ENCODE assay signal across 24 mouse cellular contexts in the genomic region with DNA sequence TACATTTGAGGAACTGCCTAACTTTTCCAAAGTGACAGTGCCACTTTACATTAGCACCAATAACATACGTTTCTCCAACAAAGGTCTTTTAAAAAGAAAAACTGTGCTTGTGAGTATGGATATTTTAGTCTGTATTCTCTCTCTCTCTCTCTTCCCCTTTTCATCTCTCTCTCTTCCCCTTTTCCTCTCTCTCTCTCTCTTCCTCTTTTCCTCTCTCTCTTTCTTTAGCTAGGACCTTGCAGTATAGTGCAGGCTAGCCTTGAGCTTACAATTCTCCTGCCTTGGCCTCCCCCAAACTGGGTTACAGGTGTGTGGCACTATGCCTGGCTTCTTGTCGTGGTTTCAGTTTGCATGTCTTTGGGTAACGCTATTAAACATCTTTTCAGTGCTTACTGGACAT. TPM values are rescaled to one million over a fixed set of nuclear protein-coding genes. Genes with fewer than 3 reads are reported as not detected.
DNase-seq lines count a peak whose midpoint lies in the region; ATAC-seq and TF ChIP-seq lines count a peak whose summit lies in the region.
"Had no signal": no experiment of that assay in that cellular context is flagged by ENCODE, and none has a peak within 500 bp of the region (broad histone marks: within the 10 kb centered on the region; RNA-seq: fewer than 3 reads in every experiment).

No protein-coding gene starts in this region.

- H3K36me3 ChIP-seq in CH12.LX (replicated peaks in 1 of 2; ENCODE audit: control insufficient read depth in 1 of 2, insufficient read depth in 1 of 2, low read length in 1 of 2): no peaks in the 10 kb centered on the region
- H3K36me3 ChIP-seq in forebrain, embryonic 13.5 days (ENCODE audit: poor library complexity, severe bottlenecking): no peaks in the 10 kb centered on the region
- H3K36me3 ChIP-seq: embryonic facial prominence, embryonic 10.5 days; embryonic facial prominence, embryonic 12.5 days had no signal

- H3K9me3 ChIP-seq in CH12.LX (replicated peaks; ENCODE audit: low read length): no peaks in the 10 kb centered on the region
- H3K9me3 ChIP-seq in forebrain, embryonic 13.5 days (replicated peaks): no peaks in the 10 kb centered on the region
- H3K9me3 ChIP-seq: embryonic facial prominence, embryonic 10.5 days; embryonic facial prominence, embryonic 12.5 days had no signal

- peak; percentile 44 for DNase-seq in A20 (ENCODE audit: low read depth, low spot score)
- DNase-seq in CH12.LX (ENCODE audit: extremely low read depth): peak; percentile 51
- DNase-seq in heart, postnatal 14 days: no peak
- no peak for DNase-seq in right cerebral cortex, adult 2 months (ENCODE audit: low spot score in 2 of 2)
- DNase-seq: adrenal gland, adult 8-10 months; adrenal gland, postnatal 14 days; adrenal gland, postnatal 36 days; B cell, adult 2 months; cerebellum, adult 11 months; cerebellum, adult 18-20 months; cerebellum, adult 8-10 months; cerebellum, adult 9-11 months; cerebellum, postnatal 14 days; cerebellum, postnatal 36 days had no signal

- no peaks in the 10 kb centered on the region for H3K27me3 ChIP-seq in CH12.LX (replicated peaks)
- H3K27me3 ChIP-seq in forebrain, embryonic 13.5 days: no peaks in the 10 kb centered on the region

- no peak for TF ChIP-seq RAD21 in CH12.LX (IDR thresholded peaks at IDR 0.05; ENCODE audit: low read depth, low read length)

- dilution Hi-C loops in CH12.LX (cut with MboI; ENCODE audit: extremely low pct_ligation_motif_present, extremely low pct_unique_long_range_greater_than_20kb, low sequenced_read_pairs): no loop called here

- no peak overlapping the region for H3K4me2 ChIP-seq in CH12.LX (ENCODE audit: insufficient read depth, low read depth, poor library complexity, severe bottlenecking)
- no peak overlapping the region for H3K4me2 ChIP-seq in forebrain, embryonic 13.5 days
- H3K4me2 ChIP-seq: embryonic facial prominence, embryonic 12.5 days had no signal

- H3K4me3 ChIP-seq in CH12.LX (replicated peaks in 1 of 3; ENCODE audit: low read depth in 2 of 3, low read length in 2 of 3, poor library complexity in 1 of 3): no peak overlapping the region
- H3K4me3 ChIP-seq in forebrain, embryonic 13.5 days: no peak overlapping the region
- H3K4me3 ChIP-seq: embryonic facial prominence, embryonic 10.5 days; embryonic facial prominence, embryonic 12.5 days had no signal

- intact Hi-C loops in heart, postnatal 14 days (cut with DNase I): no loop called here

- H3K4me1 ChIP-seq in CH12.LX (ENCODE audit: control insufficient read depth in 1 of 2, insufficient read depth in 2 of 2): peaks cover 0 to 25% of the 10 kb centered on the region in 2 experiments; a peak in 3 of 4 replicates
- peaks cover 5% of the 10 kb centered on the region; the same call in 1 of the 2 replicates for H3K4me1 ChIP-seq in forebrain, embryonic 13.5 days
- H3K4me1 ChIP-seq: embryonic facial prominence, embryonic 10.5 days; embryonic facial prominence, embryonic 12.5 days had no signal

- 0 out of 2 replicates have a peak, but pooled peaks have one; percentile 32 for ATAC-seq in common myeloid progenitor, adult 5-6 weeks (replicated peaks; ENCODE audit: low read depth, poor library complexity, severe bottlenecking)
- peak; percentile 50 for ATAC-seq in megakaryocyte progenitor cell, adult 5-6 weeks (replicated peaks; ENCODE audit: poor library complexity)
- ATAC-seq in forebrain, embryonic 13.5 days: no peak
- ATAC-seq: activated CD4-positive, CD25-positive, alpha-beta regulatory T cell, adult 4 months; CD4-positive, CD25-positive, alpha-beta regulatory T cell, adult 4 months; forebrain, embryonic 14.5 days; forebrain, embryonic 16.5 days; Patski had no signal

- peak; percentile 94 for TF ChIP-seq EP300 in CH12.LX (IDR thresholded peaks at IDR 0.05; ENCODE audit: low read length)

- H3K9ac ChIP-seq in CH12.LX (ENCODE audit: insufficient read depth, low read depth): no peak overlapping the region
- H3K9ac ChIP-seq in forebrain, embryonic 13.5 days: no peak overlapping the region
- H3K9ac ChIP-seq: embryonic facial prominence, embryonic 12.5 days had no signal

- no peak for TF ChIP-seq POLR2A in CH12.LX (IDR thresholded peaks at IDR 0.05; ENCODE audit: low read depth, low read length)

- in situ Hi-C loops in CH12.LX (cut with MboI; ENCODE audit: low pct_ligation_motif_present, low pct_unique_long_range_greater_than_20kb, low sequenced_read_pairs): no loop called here

- TF ChIP-seq CTCF in CH12.LX (conservative IDR thresholded peaks at IDR 0.05 in 1 of 2, IDR thresholded peaks at IDR 0.05 in 1 of 2; ENCODE audit: low read depth in 2 of 2, low read length in 2 of 2): no peak

- no peaks in the 10 kb centered on the region for H3K79me2 ChIP-seq in CH12.LX (replicated peaks; ENCODE audit: control insufficient read depth, extremely low read depth, insufficient read depth, poor library complexity, severe bottlenecking)

- no peak overlapping the region for H3K27ac ChIP-seq in CH12.LX (ENCODE audit: insufficient read depth, low read depth)
- no peak overlapping the region for H3K27ac ChIP-seq in forebrain, embryonic 13.5 days
- H3K27ac ChIP-seq: embryonic facial prominence, embryonic 10.5 days; embryonic facial prominence, embryonic 12.5 days had no signal

- 85% methylated on average over 3 of the region's 3 CpGs for WGBS in forebrain, embryonic 13.5 days

TF ChIP-seq in CH12.LX, 34 proteins besides CTCF, POLR2A, EP300 and RAD21:
- TF ChIP-seq IRF4 (IDR thresholded peaks at IDR 0.05; ENCODE audit: low read depth, low read length): peak; percentile 75
- TF ChIP-seq CHD2 (IDR thresholded peaks at IDR 0.05; ENCODE audit: low read length): 0 out of 2 replicates have a peak, but pooled peaks have one; percentile 27
- TF ChIP-seq POLR2AphosphoS2 (IDR thresholded peaks at IDR 0.05; ENCODE audit: low read depth, low read length): no peak

RNA-seq across cellular contexts. Expression of a gene that starts 31.7 kb away (rescaled TPM):
- total RNA-seq in CH12.LX (2012; rRNA removed) (316 and 401 TPM in 2 replicates), CH12.LX (2014; rRNA removed) (427 and 444 TPM in 2 replicates)
- polyA plus RNA-seq in CH12.LX (2012; ENCODE audit: insufficient read length, low read depth): 453 and 504 TPM in 2 replicates
- total RNA-seq in common myeloid progenitor, adult 5-6 weeks (2017): 138 and 160 TPM in 2 replicates
- 908 and 998 TPM in 2 replicates for total RNA-seq in megakaryocyte progenitor cell, adult 5-6 weeks (2015)
- total RNA-seq in megakaryocyte progenitor cell, adult 5-6 weeks (2017): 178 and 183 TPM in 2 replicates
- 1,000 to 10,000 TPM; 3,634 to 3,681 TPM for total RNA-seq in heart, postnatal 14 days (2021)
- 975 and 989 TPM in 2 replicates for polyA plus RNA-seq in forebrain, embryonic 13.5 days (2015; fragmentation: Nextera tagmentation; extraction: Ambion mirVana)

RNA-seq across cellular contexts. Expression of a gene that starts 50.4 kb away (rescaled TPM):
- total RNA-seq in CH12.LX (2012; rRNA removed) (15.4 and 15.9 TPM in 2 replicates), CH12.LX (2014; rRNA removed) (24.9 and 25.8 TPM in 2 replicates)
- polyA plus RNA-seq in CH12.LX (2012; ENCODE audit: insufficient read length, low read depth): 32.0 and 40.9 TPM in 2 replicates
- total RNA-seq in common myeloid progenitor, adult 5-6 weeks (2017): 35.5 and 63.1 TPM in 2 replicates
- total RNA-seq in megakaryocyte progenitor cell, adult 5-6 weeks (2015): 112 and 126 TPM in 2 replicates
- total RNA-seq in megakaryocyte progenitor cell, adult 5-6 weeks (2017): 35.8 and 51.8 TPM in 2 replicates
- total RNA-seq in heart, postnatal 14 days (2021): 10 to 100 TPM; 35.3 to 39.6 TPM
- polyA plus RNA-seq in forebrain, embryonic 13.5 days (2015; fragmentation: Nextera tagmentation; extraction: Ambion mirVana): 99.9 and 103 TPM in 2 replicates

Comparison
In these comparisons a context has a peak if more than half of its experiments do, and no peak if none do; other contexts are left out.
1. DNase-seq: peak in A20 (single experiment) and CH12.LX (single experiment); none in heart, postnatal 14 days (0 of 2) and right cerebral cortex, adult 2 months (0 of 2).